ENCODE assay signal across 9 mouse cellular contexts in genomic region chr6:86497071-86497815, GRCm38 (mm10). TPM values are rescaled to one million over a fixed set of nuclear protein-coding genes. Genes with fewer than 3 reads are reported as not detected.
DNase-seq lines count a peak whose midpoint lies in the region; ATAC-seq and TF ChIP-seq lines count a peak whose summit lies in the region.
"Had no signal": no experiment of that assay in that cellular context is flagged by ENCODE, and none has a peak within 500 bp of the region (broad histone marks: within the 10 kb centered on the region; RNA-seq: fewer than 3 reads in every experiment).

No protein-coding gene starts in this region.

- ATAC-seq in common myeloid progenitor, adult 5-6 weeks (replicated peaks; ENCODE audit: low read depth, poor library complexity, severe bottlenecking): 0 out of 2 replicates have a peak, but pooled peaks have one; percentile 24
- no peak; the same call in 1 of the 2 replicates for ATAC-seq in limb, embryonic 15.5 days (ENCODE audit: insufficient number of reproducible peaks, low FRiP score, low TSS enrichment, low read depth)
- no peak for ATAC-seq in midbrain, postnatal 0 days (ENCODE audit: low FRiP score)

- DNase-seq in cerebellum, adult 2 months: no peak
- no peak for DNase-seq in cerebellum, postnatal 25 days
- DNase-seq in hindbrain, embryonic 10.5 days (ENCODE audit: low spot score): peak; percentile 34
- DNase-seq in midbrain, postnatal 0 days (ENCODE audit: low spot score): no peak
- no peak for DNase-seq in thymus, adult 2 months
- DNase-seq in gastrocnemius, postnatal 10 days: no peak

- peak overlapping the region; percentile 30 for H3K4me3 ChIP-seq in cerebellum, adult 2 months (replicated peaks; ENCODE audit: insufficient read depth, low read depth, low read length)
- H3K4me3 ChIP-seq in hindbrain, embryonic 10.5 days: peak overlapping the region; percentile 26; the same call in 1 of the 2 replicates
- peak overlapping the region; percentile 31 for H3K4me3 ChIP-seq in limb, embryonic 15.5 days
- H3K4me3 ChIP-seq in midbrain, postnatal 0 days (ENCODE audit: low read depth, low read length): no peak overlapping the region
- H3K4me3 ChIP-seq in thymus, adult 2 months (ENCODE audit: control insufficient read depth, insufficient read depth, low read length): no peak overlapping the region
- H3K4me3 ChIP-seq: myocyte had no signal

- H3K4me2 ChIP-seq in limb, embryonic 15.5 days: peak overlapping the region; percentile 43
- peak overlapping the region; percentile 7; the same call in 1 of the 2 replicates for H3K4me2 ChIP-seq in midbrain, postnatal 0 days (ENCODE audit: low read depth, low read length, poor library complexity, severe bottlenecking)

- WGBS in cerebellum, adult 2 months: 40% methylated on average over 13 of the region's 13 CpGs
- WGBS in hindbrain, embryonic 10.5 days: 26% methylated on average over 13 of the region's 13 CpGs
- WGBS in limb, embryonic 15.5 days: 17% methylated on average over 13 of the region's 13 CpGs
- 27% methylated on average over 13 of the region's 13 CpGs for WGBS in midbrain, postnatal 0 days
- 20% methylated on average over 13 of the region's 13 CpGs for WGBS in thymus, adult 2 months

- no peak for TF ChIP-seq CTCF in cerebellum, adult 2 months (IDR thresholded peaks at IDR 0.05; ENCODE audit: borderline replicate concordance, insufficient read depth, low read depth, low read length)
- TF ChIP-seq CTCF in midbrain, postnatal 0 days (IDR thresholded peaks at IDR 0.05): peak; percentile 35
- no peak for TF ChIP-seq CTCF in thymus, adult 2 months (IDR thresholded peaks at IDR 0.05; ENCODE audit: borderline replicate concordance, control insufficient read depth, extremely low read depth, insufficient read depth, low read length, poor library complexity)

- H3K9me3 ChIP-seq in hindbrain, embryonic 10.5 days: no peaks in the 10 kb centered on the region
- no peaks in the 10 kb centered on the region for H3K9me3 ChIP-seq in limb, embryonic 15.5 days
- no peaks in the 10 kb centered on the region for H3K9me3 ChIP-seq in midbrain, postnatal 0 days (ENCODE audit: low read length)

- peak overlapping the region; percentile 39; the same call in 1 of the 2 replicates for H3K27ac ChIP-seq in cerebellum, adult 2 months (ENCODE audit: insufficient read depth, low read length)
- peak overlapping the region; percentile 64 for H3K27ac ChIP-seq in hindbrain, embryonic 10.5 days
- H3K27ac ChIP-seq in limb, embryonic 15.5 days: peak overlapping the region; percentile 74
- 0 out of 2 replicates have a peak overlapping the region, but pooled peaks have one; percentile 32 for H3K27ac ChIP-seq in midbrain, postnatal 0 days (ENCODE audit: low read depth, low read length)
- no peak overlapping the region for H3K27ac ChIP-seq in thymus, adult 2 months (ENCODE audit: control insufficient read depth, insufficient read depth, low read length)

- H3K27me3 ChIP-seq in cerebellum, adult 2 months (ENCODE audit: control insufficient read depth, insufficient read depth, low read length): no peaks in the 10 kb centered on the region
- H3K27me3 ChIP-seq in hindbrain, embryonic 10.5 days (ENCODE audit: insufficient read depth, poor library complexity, severe bottlenecking): no peaks in the 10 kb centered on the region
- H3K27me3 ChIP-seq in limb, embryonic 15.5 days: no peaks in the 10 kb centered on the region
- H3K27me3 ChIP-seq in midbrain, postnatal 0 days (ENCODE audit: insufficient read depth, low read length): no peaks in the 10 kb centered on the region
- no peaks in the 10 kb centered on the region for H3K27me3 ChIP-seq in thymus, adult 2 months (ENCODE audit: control insufficient read depth, insufficient read depth, low read length)

- no peak for TF ChIP-seq POLR2A in cerebellum, adult 2 months (IDR thresholded peaks at IDR 0.05; ENCODE audit: borderline replicate concordance, insufficient read depth, low read length)
- TF ChIP-seq POLR2A in thymus, adult 2 months (IDR thresholded peaks at IDR 0.05; ENCODE audit: control insufficient read depth, extremely low read depth, insufficient read depth, low read length, poor library complexity): no peak

- H3K9ac ChIP-seq in limb, embryonic 15.5 days: no peak overlapping the region
- no peak overlapping the region for H3K9ac ChIP-seq in midbrain, postnatal 0 days (replicated peaks; ENCODE audit: low read length, poor library complexity, severe bottlenecking)

- no peaks in the 10 kb centered on the region for H3K36me3 ChIP-seq in hindbrain, embryonic 10.5 days
- no peaks in the 10 kb centered on the region for H3K36me3 ChIP-seq in limb, embryonic 15.5 days
- no peaks in the 10 kb centered on the region for H3K36me3 ChIP-seq in midbrain, postnatal 0 days (ENCODE audit: insufficient read depth, low read length)
- no peaks in the 10 kb centered on the region for H3K36me3 ChIP-seq in thymus, adult 2 months (ENCODE audit: control insufficient read depth, insufficient read depth, low read length)

- H3K4me1 ChIP-seq in cerebellum, adult 2 months (ENCODE audit: control insufficient read depth, insufficient read depth, low read length): no peaks in the 10 kb centered on the region
- peaks cover 14% of the 10 kb centered on the region for H3K4me1 ChIP-seq in hindbrain, embryonic 10.5 days (replicated peaks)
- peaks cover 34% of the 10 kb centered on the region; the same call in 1 of the 2 replicates for H3K4me1 ChIP-seq in limb, embryonic 15.5 days
- H3K4me1 ChIP-seq in midbrain, postnatal 0 days (ENCODE audit: insufficient read depth, low read length): no peaks in the 10 kb centered on the region
- peaks cover 8% of the 10 kb centered on the region for H3K4me1 ChIP-seq in thymus, adult 2 months (replicated peaks; ENCODE audit: control insufficient read depth, insufficient read depth, low read length)

RNA-seq across cellular contexts. Expression of gene Pcbp1, which starts 28.9 kb away (rescaled TPM):
- 179 and 186 TPM in 2 replicates for polyA plus RNA-seq in cerebellum, adult 2 months (2012; rRNA removed)
- 115 and 172 TPM in 2 replicates for total RNA-seq in common myeloid progenitor, adult 5-6 weeks (2017)
- 478 and 520 TPM in 2 replicates for polyA plus RNA-seq in hindbrain, embryonic 10.5 days (2016; fragmentation: Nextera tagmentation; extraction: Ambion mirVana)
- polyA plus RNA-seq in limb, embryonic 15.5 days (2015; fragmentation: Nextera tagmentation; extraction: Ambion mirVana): 456 and 462 TPM in 2 replicates
- total RNA-seq in midbrain, postnatal 0 days (2014; rRNA removed): 51.7 and 72.8 TPM in 2 replicates
- 264 and 292 TPM in 2 replicates for polyA plus RNA-seq in midbrain, postnatal 0 days (2015; fragmentation: Nextera tagmentation; extraction: Ambion mirVana)
- 291 and 363 TPM in 2 replicates for polyA plus RNA-seq in thymus, adult 2 months (2012; rRNA removed)
- 100 to 1,000 TPM; 167 to 185 TPM for total RNA-seq in gastrocnemius, postnatal 10 days (2021)

RNA-seq across cellular contexts. Expression of gene C87436, which starts 59.1 kb away (rescaled TPM):
- 24.3 and 25.3 TPM in 2 replicates for polyA plus RNA-seq in cerebellum, adult 2 months (2012; rRNA removed)
- 37.6 and 42.6 TPM in 2 replicates for total RNA-seq in common myeloid progenitor, adult 5-6 weeks (2017)
- polyA plus RNA-seq in hindbrain, embryonic 10.5 days (2016; fragmentation: Nextera tagmentation; extraction: Ambion mirVana): 24.4 and 26.2 TPM in 2 replicates
- 22.9 and 24.5 TPM in 2 replicates for polyA plus RNA-seq in limb, embryonic 15.5 days (2015; fragmentation: Nextera tagmentation; extraction: Ambion mirVana)
- total RNA-seq in midbrain, postnatal 0 days (2014; rRNA removed): 13.9 and 20.1 TPM in 2 replicates
- 16.3 and 19.9 TPM in 2 replicates for polyA plus RNA-seq in midbrain, postnatal 0 days (2015; fragmentation: Nextera tagmentation; extraction: Ambion mirVana)
- polyA plus RNA-seq in thymus, adult 2 months (2012; rRNA removed): 14.9 and 16.6 TPM in 2 replicates
- 1 to 10 TPM; 8.7 to 9.8 TPM for total RNA-seq in gastrocnemius, postnatal 10 days (2021)

Comparison
In these comparisons a context has a peak if more than half of its experiments do, and no peak if none do; other contexts are left out.
1. H3K4me3 ChIP-seq: peak in cerebellum, adult 2 months (single experiment), hindbrain, embryonic 10.5 days (single experiment) and limb, embryonic 15.5 days (single experiment); none in midbrain, postnatal 0 days (single experiment) and thymus, adult 2 months (single experiment).